Mouse (Mus musculus): ENCODE measurements around the gene Dedd2. TPM values are rescaled to one million over a fixed set of nuclear protein-coding genes. Genes with fewer than 3 reads are reported as not detected.

The Dedd2 gene
- polyA plus RNA-seq, 1 experiment from 2014 or later, result 14.7 TPM

DNA sequence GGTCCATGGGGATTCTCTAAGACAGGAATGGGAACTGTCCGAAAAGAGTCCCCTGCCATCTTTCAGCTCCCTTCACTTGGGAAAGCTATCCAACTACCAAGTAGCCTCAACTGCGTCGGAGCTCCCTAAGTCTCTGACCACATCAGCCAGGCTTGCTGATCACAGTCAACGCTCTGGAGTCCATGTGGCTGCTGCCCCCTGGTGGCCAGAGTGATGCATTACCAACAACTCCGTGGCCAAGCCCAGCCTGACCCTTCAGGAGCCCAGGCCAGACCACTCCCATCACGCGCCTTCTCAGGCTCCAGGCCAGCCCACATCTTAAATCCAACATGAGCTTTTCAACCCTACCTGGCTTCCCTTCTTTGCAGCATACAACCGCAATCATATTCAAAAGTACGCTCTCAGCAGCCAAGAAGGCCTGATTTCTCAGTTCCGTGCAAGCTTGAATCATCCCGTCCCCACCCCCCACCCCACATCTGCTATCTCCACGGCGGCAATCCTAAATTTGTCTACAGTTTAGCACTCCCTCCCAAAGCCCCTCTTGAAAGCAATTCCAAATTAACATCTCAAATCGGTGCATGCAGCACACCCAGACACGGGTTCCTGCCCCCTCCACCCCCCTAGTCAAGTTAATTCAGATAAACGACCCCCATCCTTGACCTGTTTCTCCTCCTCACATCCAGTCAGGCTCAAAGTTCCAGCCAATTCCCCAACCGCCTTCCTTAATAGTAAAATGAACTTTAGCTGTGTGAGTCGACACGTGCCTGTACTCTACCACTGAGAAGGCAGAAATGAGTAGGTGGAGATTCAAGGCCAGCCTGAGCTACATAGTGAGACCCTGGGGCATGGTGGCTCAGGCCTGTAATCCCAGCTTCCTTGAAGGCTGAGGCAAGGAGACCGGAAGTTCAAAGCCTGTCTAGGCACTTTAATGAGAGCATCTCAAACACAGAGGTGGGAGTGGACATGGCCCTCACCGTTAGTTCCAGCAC lies 32.5 kb downstream of the Dedd2 start:
- WGBS, result 27% methylated on average over 21 of the region's 21 CpGs
- Histone ChIP-seq H3K36me3 (no peaks in the 10 kb centered on the region), H3K27ac (replicated peaks) (no peak overlapping the region), H3K27me3 (peaks cover 21% of the 10 kb centered on the region), H3K9me3 (replicated peaks) (no peaks in the 10 kb centered on the region), H3K9ac (no peak overlapping the region), H3K4me1 (no peaks in the 10 kb centered on the region), H3K4me3 (replicated peaks) (no peak overlapping the region), H3K4me2 (replicated peaks) (no peak overlapping the region)
- 0 out of 2 replicates have a peak, but pooled peaks have one; percentile 54 for ATAC-seq (ENCODE audit: insufficient number of reproducible peaks, low FRiP score, low TSS enrichment, low read depth)

DNA sequence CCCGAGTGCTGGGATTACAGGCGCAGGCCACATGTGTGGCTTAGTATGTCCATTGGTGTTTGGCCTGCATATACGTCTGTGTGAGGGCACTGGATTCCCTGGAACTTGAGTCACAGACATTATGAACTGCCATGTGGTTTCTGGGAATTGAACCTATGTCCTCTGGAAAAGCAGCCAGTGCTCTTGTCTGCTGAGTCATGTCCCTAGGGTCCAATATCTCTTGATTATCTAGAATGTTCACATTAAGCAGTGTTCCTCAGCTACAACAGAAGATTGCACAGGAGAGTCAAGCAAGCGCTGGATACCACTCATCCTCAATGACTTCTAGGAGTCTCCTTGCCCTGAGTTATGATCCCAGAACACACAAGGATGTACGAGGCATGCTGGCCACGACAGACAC lies 36.3 kb downstream of the Dedd2 start:
- H3K27ac ChIP-seq (replicated peaks), result no peak overlapping the region
- no peak overlapping the region for H3K9ac ChIP-seq
- ATAC-seq (ENCODE audit: insufficient number of reproducible peaks, low FRiP score, low TSS enrichment, low read depth), result no peak
- H3K9me3 ChIP-seq (replicated peaks), result no peaks in the 10 kb centered on the region
- peaks cover 6% of the 10 kb centered on the region for H3K4me1 ChIP-seq
- H3K27me3 ChIP-seq, result peaks cover 58% of the 10 kb centered on the region
- WGBS, result 71% methylated on average over 6 of the region's 6 CpGs
- H3K36me3 ChIP-seq, result no peaks in the 10 kb centered on the region
- H3K4me3 ChIP-seq (replicated peaks), result no peak overlapping the region
- H3K4me2 ChIP-seq (replicated peaks), result no peak overlapping the region

DNA sequence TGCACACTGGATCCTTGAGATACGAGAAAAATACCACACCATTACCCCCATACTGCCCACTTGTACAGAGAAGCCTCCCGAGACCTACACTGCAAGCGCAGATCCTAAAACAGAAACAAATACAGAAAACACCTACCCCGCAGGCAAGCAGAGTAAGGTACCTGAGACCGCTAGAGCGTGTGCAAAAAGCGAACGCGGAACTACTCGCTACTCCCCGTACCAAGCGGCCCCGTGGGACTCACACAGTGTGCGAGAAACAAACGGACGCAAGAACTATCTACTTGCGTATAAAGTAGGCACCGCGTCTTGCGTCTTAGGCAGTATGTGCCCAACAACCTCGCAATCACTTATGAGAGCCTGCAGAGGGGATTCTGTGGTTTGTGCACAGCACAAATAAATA lies 38.6 kb downstream of the Dedd2 start:
- Histone ChIP-seq H3K4me1 (peaks cover 15% of the 10 kb centered on the region), H3K27ac (replicated peaks) (no peak overlapping the region), H3K27me3 (peaks cover 80% of the 10 kb centered on the region), H3K9ac (no peak overlapping the region), H3K36me3 (no peaks in the 10 kb centered on the region), H3K9me3 (replicated peaks) (no peaks in the 10 kb centered on the region), H3K4me2 (replicated peaks) (0 out of 2 replicates have a peak overlapping the region, but pooled peaks have one; percentile 12), H3K4me3 (replicated peaks) (peak overlapping the region; percentile 18)
- no peak for ATAC-seq (ENCODE audit: insufficient number of reproducible peaks, low FRiP score, low TSS enrichment, low read depth)
- 5% methylated on average over 21 of the region's 21 CpGs for WGBS

DNA sequence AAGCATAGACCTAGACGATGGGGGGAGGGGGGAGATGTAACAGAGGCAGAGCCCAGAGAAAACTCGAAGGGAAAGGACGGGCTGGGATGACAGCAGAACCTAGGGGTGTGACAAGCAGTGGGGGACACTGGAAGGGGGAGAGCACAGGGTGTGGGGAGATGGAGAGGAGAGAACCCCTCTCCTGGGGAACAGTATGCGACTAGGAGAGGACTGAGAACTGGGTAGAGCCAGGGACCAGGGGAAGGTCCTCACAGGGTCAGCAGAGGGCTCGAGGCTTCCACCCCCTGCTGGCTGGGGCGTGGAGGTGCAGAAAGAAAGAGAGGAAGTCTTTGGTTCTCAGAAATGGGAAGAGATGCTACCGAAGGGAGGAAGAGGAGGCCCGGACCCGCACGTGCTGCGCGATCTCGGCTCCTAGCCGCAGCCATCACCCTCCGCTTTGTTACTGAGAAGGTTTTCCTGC lies 39.1 kb downstream of the Dedd2 start:
- H3K27me3 ChIP-seq, result peaks cover 82% of the 10 kb centered on the region
- H3K4me2 ChIP-seq (replicated peaks), result 0 out of 2 replicates have a peak overlapping the region, but pooled peaks have one; percentile 12
- no peak; the same call in 1 of the 2 replicates for ATAC-seq (ENCODE audit: insufficient number of reproducible peaks, low FRiP score, low TSS enrichment, low read depth)
- peak overlapping the region; percentile 18 for H3K4me3 ChIP-seq (replicated peaks)
- 1% methylated on average over 15 of the region's 15 CpGs for WGBS
- H3K9ac ChIP-seq, result no peak overlapping the region
- H3K4me1 ChIP-seq, result peaks cover 15% of the 10 kb centered on the region
- no peaks in the 10 kb centered on the region for H3K36me3 ChIP-seq
- H3K27ac ChIP-seq (replicated peaks), result no peak overlapping the region
- no peaks in the 10 kb centered on the region for H3K9me3 ChIP-seq (replicated peaks)

DNA sequence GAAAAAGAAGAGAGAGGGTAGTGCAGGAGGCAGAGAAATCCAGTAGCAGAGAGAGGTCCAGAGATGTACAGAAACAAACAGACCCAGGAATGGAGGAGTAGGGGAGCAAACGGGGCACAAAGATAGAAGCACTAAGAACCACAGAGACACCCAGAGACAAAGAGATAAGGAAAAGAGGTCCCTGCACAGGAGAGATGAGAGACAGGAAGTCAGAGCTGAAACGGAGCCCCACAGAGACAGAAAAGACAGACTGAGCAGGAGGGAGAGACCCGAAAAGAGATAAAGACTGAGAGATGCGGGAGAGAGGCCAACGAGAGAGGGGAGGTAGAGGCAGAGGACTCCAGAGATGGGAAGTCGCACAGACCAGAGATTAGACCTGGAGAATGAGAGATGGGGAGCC lies 39.9 kb downstream of the Dedd2 start:
- Histone ChIP-seq H3K9ac (no peak overlapping the region), H3K4me2 (replicated peaks) (no peak overlapping the region; the same call in 1 of the 2 replicates), H3K36me3 (no peaks in the 10 kb centered on the region), H3K27ac (replicated peaks) (no peak overlapping the region), H3K4me3 (replicated peaks) (no peak overlapping the region), H3K27me3 (peaks cover 90% of the 10 kb centered on the region), H3K9me3 (replicated peaks) (no peaks in the 10 kb centered on the region), H3K4me1 (peaks cover 15% of the 10 kb centered on the region)
- WGBS, result 5% methylated on average over 6 of the region's 6 CpGs
- no peak for ATAC-seq (ENCODE audit: insufficient number of reproducible peaks, low FRiP score, low TSS enrichment, low read depth)

DNA sequence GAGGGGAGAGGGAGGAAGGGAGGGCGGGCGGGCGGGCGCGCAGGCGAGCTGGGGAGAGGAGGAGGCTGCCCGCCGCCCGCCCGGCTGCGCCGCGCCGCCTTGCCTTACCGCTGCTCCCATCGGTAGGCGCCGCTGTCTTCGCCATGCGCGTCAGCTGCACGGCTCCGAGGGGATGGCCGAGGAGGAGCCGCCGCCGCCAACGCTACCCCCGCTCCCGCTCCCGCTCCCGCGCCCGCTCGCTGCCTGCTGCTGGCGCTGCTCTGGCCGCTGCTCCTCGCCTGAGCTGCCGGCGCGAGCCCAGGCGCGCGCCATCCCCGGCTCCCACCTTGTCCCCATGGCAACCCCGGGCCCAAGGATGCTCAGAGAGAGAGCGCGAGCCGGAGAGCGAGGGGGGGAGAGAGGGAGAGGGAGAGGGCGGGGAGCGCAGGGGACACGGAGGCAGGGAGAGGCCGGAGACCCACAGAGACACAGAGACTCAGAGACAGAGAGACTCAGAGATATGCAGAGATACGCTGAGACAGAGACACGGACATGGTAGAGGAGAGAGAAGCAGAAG lies 40.7 kb downstream of the Dedd2 start, which contains the start of gene Pou2f2:
Gene Pou2f2, minus strand, starts transcription at position 121 of the 556 bp plus-strand sequence.
- Histone ChIP-seq H3K4me2 (replicated peaks) (peak within 1 kb of the TSS; percentile 89), H3K4me1 (peaks cover 15% of the 10 kb centered on the region), H3K9me3 (replicated peaks) (no peaks in the 10 kb centered on the region), H3K4me3 (replicated peaks) (peak within 1 kb of the TSS; percentile 51), H3K36me3 (no peaks in the 10 kb centered on the region), H3K27me3 (peaks cover 97% of the 10 kb centered on the region), H3K9ac (peak within 1 kb of the TSS; percentile 27; the same call in 1 of the 2 replicates), H3K27ac (replicated peaks) (no peak within 1 kb of the TSS)
- ATAC-seq (ENCODE audit: insufficient number of reproducible peaks, low FRiP score, low TSS enrichment, low read depth), result peak; percentile 87
- under 1% methylated on average over 40 of the region's 56 CpGs for WGBS

DNA sequence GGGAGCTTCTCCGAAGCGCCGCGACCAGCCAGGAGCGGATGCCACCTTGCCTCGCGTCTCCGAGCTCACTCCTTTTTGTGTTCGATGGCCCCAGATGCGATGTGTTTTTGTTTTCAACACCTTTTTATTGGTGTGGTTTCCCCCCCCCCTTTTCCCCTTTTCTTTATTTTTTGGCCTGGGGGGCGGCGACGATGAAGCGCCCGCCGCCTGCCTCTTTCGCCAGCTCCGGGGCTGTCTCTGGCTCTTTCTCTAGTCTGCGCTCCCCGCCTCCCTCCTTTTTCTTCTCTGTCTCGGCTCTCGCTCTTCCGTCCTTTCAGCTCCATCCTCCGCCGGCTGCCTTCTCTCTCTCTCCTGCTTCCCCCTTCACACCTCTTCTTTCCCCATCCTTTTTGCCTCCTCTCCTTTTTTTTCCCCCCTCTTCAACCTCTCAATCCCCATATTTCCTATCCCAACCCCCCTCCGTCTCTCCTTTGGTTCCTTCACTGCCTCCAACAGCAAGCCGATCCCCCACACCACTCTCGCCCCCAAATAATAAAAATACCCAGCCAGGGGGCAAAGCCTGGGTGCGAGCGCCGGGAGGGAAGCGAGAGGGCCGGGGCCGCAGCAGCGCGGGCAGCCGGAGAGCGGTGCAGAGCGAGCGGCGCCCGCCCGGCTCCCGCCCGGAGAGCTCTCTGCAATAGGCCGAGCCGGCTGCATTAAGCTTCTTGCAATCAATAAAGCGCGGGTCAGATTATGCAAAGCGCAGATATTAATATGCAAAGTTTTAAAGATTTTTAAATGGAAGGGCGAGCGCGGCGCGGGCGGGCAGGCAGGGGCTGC lies 41.4 kb downstream of the Dedd2 start:
- peak; percentile 49; the same call in 1 of the 2 replicates for ATAC-seq (ENCODE audit: insufficient number of reproducible peaks, low FRiP score, low TSS enrichment, low read depth)
- Histone ChIP-seq H3K36me3 (no peaks in the 10 kb centered on the region), H3K27me3 (peaks cover 90% of the 10 kb centered on the region), H3K27ac (replicated peaks) (no peak overlapping the region), H3K9me3 (replicated peaks) (no peaks in the 10 kb centered on the region), H3K4me2 (replicated peaks) (peak overlapping the region; percentile 89), H3K4me3 (replicated peaks) (peak overlapping the region; percentile 51), H3K9ac (no peak overlapping the region), H3K4me1 (peaks cover 15% of the 10 kb centered on the region)
- WGBS, result 1% methylated on average over 52 of the region's 56 CpGs

DNA sequence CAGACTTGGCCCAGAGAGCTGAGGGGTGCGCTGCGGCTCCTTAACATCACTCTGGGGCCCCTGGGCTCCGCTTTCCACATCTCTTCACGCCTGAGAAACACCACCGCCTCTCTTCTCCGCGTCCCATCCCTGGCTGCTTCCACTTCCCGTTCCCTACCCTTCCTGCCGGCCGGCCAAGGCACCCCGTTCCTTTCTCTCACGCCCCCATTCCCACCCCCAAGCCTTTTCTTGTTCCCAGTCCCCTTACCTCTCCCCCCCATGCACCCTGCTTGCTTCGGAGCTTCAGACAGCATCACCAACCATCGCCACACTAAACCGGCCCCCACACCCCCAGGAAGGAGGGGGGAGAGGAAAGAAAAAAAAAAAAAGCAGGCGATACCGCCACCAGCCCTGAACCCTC lies 42.1 kb downstream of the Dedd2 start:
- Histone ChIP-seq H3K9me3 (replicated peaks) (no peaks in the 10 kb centered on the region), H3K4me1 (peaks cover 15% of the 10 kb centered on the region), H3K36me3 (no peaks in the 10 kb centered on the region), H3K4me3 (replicated peaks) (peak overlapping the region; percentile 51), H3K9ac (no peak overlapping the region), H3K27me3 (peaks cover 83% of the 10 kb centered on the region), H3K27ac (replicated peaks) (no peak overlapping the region), H3K4me2 (replicated peaks) (peak overlapping the region; percentile 89)
- 2% methylated on average over 17 of the region's 17 CpGs for WGBS
- ATAC-seq (ENCODE audit: insufficient number of reproducible peaks, low FRiP score, low TSS enrichment, low read depth), result no peak

DNA sequence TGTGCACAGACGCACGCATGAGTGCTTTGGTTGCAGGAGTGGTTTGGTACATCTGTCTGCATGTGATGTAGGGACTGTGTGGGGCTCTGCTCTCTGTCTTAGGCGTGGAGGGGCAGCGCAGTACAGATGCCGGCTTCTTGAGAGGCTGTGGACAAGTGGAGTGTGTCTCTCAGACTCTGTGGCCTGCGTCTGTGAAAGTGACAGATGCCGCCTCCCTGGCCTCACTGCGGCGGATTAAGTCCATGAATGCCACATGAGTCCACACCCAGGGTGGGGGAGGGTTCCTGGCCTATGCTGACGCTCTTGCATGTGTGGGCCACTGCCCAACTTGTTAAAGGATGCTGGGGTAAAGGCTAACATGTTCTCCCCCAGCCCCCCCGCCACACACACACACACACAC lies 46.1 kb downstream of the Dedd2 start:
- Histone ChIP-seq H3K9ac (no peak overlapping the region), H3K27ac (replicated peaks) (no peak overlapping the region), H3K4me1 (peaks cover 11% of the 10 kb centered on the region), H3K9me3 (replicated peaks) (no peaks in the 10 kb centered on the region), H3K4me2 (replicated peaks) (no peak overlapping the region), H3K36me3 (no peaks in the 10 kb centered on the region), H3K4me3 (replicated peaks) (no peak overlapping the region), H3K27me3 (peaks cover 45% of the 10 kb centered on the region)
- ATAC-seq (ENCODE audit: insufficient number of reproducible peaks, low FRiP score, low TSS enrichment, low read depth), result no peak
- 43% methylated on average over 11 of the region's 11 CpGs for WGBS

DNA sequence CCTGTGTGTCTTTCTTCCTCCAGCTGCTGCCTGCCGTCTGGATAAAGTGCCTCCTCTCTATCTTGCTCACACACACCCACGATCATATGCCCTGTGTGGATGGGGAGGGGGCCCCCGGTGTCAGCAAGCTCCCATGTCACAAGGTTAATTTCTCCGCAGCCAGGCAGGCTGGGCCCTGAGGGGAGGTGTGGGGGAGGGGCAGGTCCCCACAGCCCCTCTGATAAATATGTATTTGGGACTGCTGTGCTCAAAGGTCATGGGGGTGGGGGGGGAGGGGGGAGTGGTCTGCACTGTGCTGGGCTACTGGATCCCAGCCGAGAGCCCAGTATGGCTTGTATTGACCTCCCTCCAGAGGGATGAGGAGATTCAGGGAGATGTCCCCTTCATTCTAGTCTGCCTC lies 47.7 kb downstream of the Dedd2 start:
- ATAC-seq (ENCODE audit: insufficient number of reproducible peaks, low FRiP score, low TSS enrichment, low read depth), result no peak

More for the DNA sequence above, 47.7 kb downstream of the Dedd2 start:
- Histone ChIP-seq H3K36me3 (no peaks in the 10 kb centered on the region), H3K4me1 (no peaks in the 10 kb centered on the region), H3K4me2 (replicated peaks) (no peak overlapping the region), H3K9me3 (replicated peaks) (no peaks in the 10 kb centered on the region), H3K27ac (replicated peaks) (no peak overlapping the region), H3K9ac (no peak overlapping the region), H3K27me3 (peaks cover 29% of the 10 kb centered on the region), H3K4me3 (replicated peaks) (no peak overlapping the region)
- WGBS, result 18% methylated on average over 5 of the region's 5 CpGs

Measured in embryonic facial prominence, embryonic 15.5 days (tissue).